Mouse (Mus musculus) induced T-regulatory cell, adult 2 months (primary cell): ENCODE results near the gene Hist1h2ah.

Experiments
- DNase-seq: peaks from one replicate; pipeline ENCODE4 v3.0.0-alpha.2; 2012; ENCODE audit warnings: low read depth

Hist1h2ah gene

DNA sequence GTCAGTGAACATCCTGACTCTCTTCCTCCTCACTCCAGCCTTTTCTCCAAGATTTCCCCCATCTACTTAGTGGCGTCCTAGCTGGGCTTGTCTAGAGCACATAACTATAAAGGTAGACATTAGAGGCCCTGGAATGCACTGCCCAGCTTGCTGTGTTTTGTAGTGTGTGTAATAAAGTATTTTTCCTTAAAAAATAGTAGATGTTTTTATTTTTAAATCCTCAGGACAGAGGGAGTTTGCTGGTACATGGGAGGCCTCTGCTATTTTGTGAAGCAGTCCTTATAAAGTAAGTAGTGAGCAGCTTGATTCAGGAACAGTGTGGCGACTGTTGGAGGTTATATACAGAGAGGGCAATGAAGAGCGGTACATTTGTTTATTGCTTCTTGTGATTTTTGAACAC lies 26.7 kb downstream of the Hist1h2ah start:
- no peak for DNase-seq

- DNase-seq = no peak
Observed at GRCm38 (mm10) chr13:22007872-22008271, 27.5 kb downstream of the Hist1h2ah start.

GRCm38 (mm10) chr13:22007121-22007510 lies 28.3 kb downstream of the Hist1h2ah start:
- no peak for DNase-seq

DNA sequence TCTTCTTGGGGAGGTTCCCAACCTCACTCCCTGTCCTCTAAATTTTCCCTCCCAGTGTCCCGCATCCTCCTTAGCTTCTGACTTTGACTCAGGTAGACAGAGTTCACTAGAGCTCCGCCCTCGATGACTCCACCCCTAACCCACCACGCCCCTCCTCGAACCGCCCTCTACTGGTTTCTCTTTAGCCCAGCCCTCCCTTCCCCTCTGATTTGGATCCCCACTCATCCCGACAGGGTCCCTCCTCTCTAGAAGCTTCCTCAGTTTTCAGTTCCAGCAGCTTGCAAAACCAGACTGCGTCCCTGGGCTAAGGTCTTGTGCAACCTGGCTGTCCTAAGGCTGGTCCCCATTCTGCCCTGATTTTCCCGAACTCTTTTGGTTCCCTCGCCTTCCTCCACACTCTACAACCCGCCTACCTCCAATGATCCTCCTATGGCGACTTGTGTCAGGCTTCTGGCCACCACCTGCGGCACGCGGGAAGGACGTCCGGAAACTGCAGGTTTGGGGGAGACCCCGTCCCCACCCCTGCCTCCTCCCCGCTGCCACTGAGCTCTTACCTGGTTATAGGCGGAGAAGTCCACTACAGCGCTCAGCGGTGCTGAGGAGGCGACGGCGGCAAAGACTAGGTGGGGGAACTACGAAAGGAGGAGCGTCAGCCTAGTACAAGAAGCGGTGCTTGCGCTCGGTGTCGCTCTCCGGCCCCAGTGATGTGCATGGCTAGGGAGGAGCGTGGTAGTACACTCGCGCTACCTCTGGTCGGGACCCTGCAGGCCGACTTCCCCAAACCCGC lies 28.8 kb downstream of the Hist1h2ah start:
- peak; percentile 88 for DNase-seq

- DNase-seq = peak; percentile 81
Observed at GRCm38 (mm10) chr13:22005605-22006333, 29.6 kb downstream of the Hist1h2ah start.

DNA sequence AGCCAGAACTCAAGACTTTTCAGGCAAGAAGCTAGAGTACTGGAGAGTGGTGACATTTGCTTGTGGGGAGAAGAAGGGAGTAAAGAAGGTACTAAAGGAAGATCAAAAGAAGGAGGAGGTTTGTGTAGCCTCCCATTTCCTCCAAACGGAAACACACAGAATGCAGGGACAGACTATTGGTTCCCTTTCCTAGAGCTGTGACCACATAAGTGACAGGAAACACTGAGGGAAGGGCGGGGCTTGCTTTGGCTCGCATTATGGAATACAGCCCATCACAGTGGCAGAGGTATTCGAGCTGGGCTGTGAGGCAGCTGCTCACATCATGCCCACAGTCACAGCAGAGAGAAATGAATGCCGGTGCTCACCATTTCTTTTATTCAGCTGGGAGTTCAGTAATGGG lies 33.5 kb downstream of the Hist1h2ah start:
- DNase-seq = peak; percentile 64

DNA sequence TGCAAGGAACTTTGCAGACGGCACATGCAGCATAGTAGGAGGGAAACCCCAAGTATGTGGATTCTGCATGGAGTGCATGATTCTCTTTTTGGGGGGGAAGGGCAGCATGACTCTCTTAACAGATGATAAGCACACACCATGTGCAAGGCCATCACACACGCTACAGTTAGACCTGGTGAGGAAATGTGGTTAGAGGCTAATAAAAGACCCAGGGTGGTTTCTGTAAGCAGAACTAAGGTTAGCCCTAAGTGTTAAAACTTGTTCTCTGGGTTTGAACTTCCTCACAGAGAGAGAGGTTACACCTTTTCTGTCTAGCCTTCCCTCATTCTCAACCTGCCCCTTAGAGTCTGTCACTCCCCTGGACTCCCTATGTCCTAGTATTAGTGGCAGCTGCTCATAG lies 34.0 kb downstream of the Hist1h2ah start:
- no peak for DNase-seq

- DNase-seq = no peak
Observed at GRCm38 (mm10) chr13:21999147-21999546, 36.2 kb downstream of the Hist1h2ah start.

GRCm38 (mm10) chr13:21998412-21998811 lies 37.0 kb downstream of the Hist1h2ah start:
- no peak for DNase-seq

GRCm38 (mm10) chr13:21997821-21998220 lies 37.5 kb downstream of the Hist1h2ah start:
- DNase-seq = no peak

- DNase-seq = no peak
Observed at GRCm38 (mm10) chr13:21997201-21997820, 38.1 kb downstream of the Hist1h2ah start.

- peak; percentile 46 for DNase-seq
Observed at GRCm38 (mm10) chr13:21996840-21997185, 38.6 kb downstream of the Hist1h2ah start.

- DNase-seq = peak; percentile 69
Observed at GRCm38 (mm10) chr13:21996101-21996839, 39.1 kb downstream of the Hist1h2ah start.

GRCm38 (mm10) chr13:21995331-21995914 lies 39.9 kb downstream of the Hist1h2ah start:
- DNase-seq = peak; percentile 70

DNA sequence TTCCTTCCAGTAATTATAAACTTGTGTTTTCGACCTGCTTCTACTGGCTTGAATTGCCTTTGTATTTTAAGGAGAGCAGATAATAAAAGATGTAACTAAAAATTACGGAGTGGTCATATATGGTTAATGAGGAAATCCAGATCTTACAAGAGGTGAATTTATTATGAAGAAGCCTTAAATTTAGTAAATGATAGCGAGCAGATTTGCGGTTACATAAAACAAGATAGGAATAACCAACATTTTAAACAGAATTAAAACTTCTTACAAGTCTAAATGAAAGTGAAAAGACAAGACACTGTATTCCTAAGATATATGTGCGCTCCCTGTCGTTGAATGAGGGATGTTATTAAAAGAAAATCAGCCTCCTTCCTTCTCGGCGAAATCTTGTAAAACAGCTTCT lies 40.5 kb downstream of the Hist1h2ah start:
- DNase-seq = no peak

- DNase-seq = peak; percentile 56
Observed at GRCm38 (mm10) chr13:21993957-21994738, 41.2 kb downstream of the Hist1h2ah start.

DNA sequence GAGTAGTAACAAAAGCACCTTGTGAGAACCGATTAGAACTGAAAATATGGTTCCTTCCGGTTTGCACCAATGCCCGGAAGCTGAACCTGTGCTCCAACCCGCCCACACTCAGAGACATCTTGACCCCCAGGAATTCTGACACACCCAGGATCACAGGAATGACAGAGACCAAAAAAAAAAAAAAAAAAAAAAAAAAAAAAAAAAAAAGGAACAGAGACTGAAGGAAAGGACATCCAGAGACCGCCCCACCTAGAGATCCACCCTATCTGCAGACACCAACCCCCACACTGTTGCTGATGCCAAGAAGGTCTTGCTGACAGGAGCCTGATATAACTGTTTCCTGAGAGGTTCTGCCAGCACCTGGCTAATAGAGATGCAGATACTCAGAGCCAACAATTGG lies 42.8 kb downstream of the Hist1h2ah start:
- DNase-seq = no peak
